Mouse (Mus musculus): ENCODE measurements at regions not wholly inside any gene's neighbourhood (a gene's known extent, or its start where the extent isn't known, plus 50 kb on each side); places are given as distances from the start of the nearest gene placed in this dataset.

DNA sequence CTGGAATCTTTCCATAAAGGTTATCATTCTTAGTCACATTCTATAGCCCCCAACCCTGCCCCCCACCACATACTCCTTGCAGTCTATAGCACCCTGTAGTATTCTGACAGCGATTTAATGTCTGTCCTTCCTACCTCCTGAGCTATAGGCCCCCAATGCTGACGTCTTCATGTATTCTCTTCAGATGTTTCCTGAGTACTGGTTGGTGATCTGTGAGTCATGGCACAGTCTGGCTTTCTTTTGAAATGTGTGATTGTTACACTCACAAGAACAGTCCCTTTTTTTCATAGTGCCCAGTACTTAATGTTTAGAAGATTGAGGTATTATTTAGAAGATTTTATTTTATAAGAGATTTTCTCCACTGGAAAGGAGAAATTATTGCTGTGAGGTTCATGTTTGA lies 634.6 kb upstream of the Zeb2 start:
- no peak for DNase-seq (ENCODE audit: low spot score)

- DNase-seq (ENCODE audit: low spot score): no peak
These were observed 632.2 kb upstream of the Zeb2 start for GRCm38 (mm10) chr2:45749379-45749778.

DNA sequence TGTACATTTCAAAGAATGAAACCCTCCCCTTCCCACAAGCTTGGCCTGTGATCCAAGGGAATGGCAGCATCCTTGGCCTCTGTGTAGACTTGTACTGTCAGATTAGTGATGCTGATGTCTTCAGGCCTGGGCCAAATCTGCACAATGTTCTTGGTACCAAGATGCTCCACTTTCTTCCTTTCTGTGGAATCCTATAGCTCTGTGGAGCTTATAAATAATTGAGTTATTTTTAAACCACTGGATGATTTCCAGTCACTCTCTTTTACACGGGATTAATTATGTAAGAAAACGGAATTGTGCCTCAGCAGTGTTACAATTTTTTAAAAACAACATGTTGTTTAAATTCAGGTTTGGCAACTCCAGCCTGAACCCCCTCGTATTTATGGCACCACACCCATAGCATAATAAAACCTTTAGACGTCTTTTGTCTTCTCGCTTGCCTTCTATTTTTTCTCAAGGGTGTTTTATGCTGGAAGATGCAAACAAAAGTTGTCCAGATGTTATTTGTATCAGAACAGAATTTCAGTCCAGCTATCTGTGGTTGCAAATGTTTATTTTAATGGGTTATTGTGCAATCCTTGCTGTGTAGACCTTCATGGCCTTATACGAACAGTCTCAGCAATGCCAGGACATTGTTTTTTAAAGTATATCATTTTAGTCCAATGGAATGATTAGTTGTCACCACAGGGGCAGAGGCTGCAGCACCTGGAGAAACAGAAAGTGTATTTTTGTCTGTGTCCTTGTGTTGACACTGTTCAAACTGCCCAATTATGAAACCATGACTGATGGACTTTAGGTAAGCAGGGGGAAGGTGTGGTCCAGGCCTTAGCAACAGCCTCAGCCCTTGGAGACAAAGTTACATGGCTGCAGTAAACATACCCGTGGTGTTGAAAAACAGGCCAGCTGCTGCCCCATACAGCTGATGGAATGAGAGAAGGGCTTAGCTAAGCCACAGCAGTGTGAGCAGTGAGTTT lies 630.4 kb upstream of the Zeb2 start:
- DNase-seq (ENCODE audit: low spot score): no peak

GRCm38 (mm10) chr2:45746606-45747005 lies 629.4 kb upstream of the Zeb2 start:
- DNase-seq (ENCODE audit: low spot score): no peak

- DNase-seq (ENCODE audit: low spot score): no peak
These were observed 619.1 kb upstream of the Zeb2 start for GRCm38 (mm10) chr2:45736278-45736677.

GRCm38 (mm10) chr2:45713997-45714396 lies 596.8 kb upstream of the Zeb2 start:
- no peak for DNase-seq (ENCODE audit: low spot score)

- DNase-seq (ENCODE audit: low spot score): no peak
These were observed 589.8 kb upstream of the Zeb2 start for GRCm38 (mm10) chr2:45707026-45707425.

GRCm38 (mm10) chr2:45702511-45702910 lies 585.3 kb upstream of the Zeb2 start:
- DNase-seq (ENCODE audit: low spot score): no peak

- no peak for DNase-seq (ENCODE audit: low spot score)
These were observed 583.4 kb upstream of the Zeb2 start for GRCm38 (mm10) chr2:45700578-45700977.

DNA sequence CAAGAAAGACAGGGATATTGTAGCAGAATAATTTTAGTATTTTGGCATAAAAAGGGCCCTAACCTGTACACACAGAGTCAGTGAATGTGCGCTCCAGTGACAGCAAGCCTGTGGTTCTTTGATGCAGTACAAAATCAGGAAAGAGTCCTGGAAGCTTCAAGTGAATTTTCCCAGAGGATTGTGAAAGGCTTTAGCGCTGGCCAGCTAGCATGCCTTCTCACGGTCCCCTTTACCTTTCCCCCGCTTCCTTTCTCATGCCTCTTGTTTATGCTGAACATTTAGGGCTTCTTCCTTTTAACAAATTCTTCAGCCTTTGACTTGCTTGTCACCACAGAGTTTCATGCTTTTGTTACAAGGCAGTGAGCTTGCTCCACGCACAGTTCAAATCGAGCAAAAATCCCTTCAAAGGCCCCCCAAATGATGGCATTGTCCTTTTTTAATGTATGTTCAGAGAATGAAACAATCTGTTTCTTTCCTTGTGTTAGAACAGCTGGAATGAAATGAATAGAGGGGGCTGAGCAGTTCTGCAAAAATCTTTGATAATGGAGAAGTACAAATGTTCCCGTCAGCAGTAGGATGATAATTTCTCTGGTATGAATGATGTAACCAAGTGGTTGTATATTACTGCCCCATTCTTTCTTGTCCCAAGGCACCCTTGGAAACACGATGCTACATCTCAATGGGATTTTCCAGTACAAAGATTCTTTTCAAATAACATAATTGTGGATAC lies 576.3 kb upstream of the Zeb2 start:
- DNase-seq (ENCODE audit: low spot score): no peak

- DNase-seq (ENCODE audit: low spot score): no peak
These were observed 575.6 kb upstream of the Zeb2 start for GRCm38 (mm10) chr2:45692819-45693218.

GRCm38 (mm10) chr2:45688996-45689395 lies 571.8 kb upstream of the Zeb2 start:
- DNase-seq (ENCODE audit: low spot score): no peak

GRCm38 (mm10) chr2:45681251-45681650 lies 564.1 kb upstream of the Zeb2 start:
- DNase-seq (ENCODE audit: low spot score): no peak

DNA sequence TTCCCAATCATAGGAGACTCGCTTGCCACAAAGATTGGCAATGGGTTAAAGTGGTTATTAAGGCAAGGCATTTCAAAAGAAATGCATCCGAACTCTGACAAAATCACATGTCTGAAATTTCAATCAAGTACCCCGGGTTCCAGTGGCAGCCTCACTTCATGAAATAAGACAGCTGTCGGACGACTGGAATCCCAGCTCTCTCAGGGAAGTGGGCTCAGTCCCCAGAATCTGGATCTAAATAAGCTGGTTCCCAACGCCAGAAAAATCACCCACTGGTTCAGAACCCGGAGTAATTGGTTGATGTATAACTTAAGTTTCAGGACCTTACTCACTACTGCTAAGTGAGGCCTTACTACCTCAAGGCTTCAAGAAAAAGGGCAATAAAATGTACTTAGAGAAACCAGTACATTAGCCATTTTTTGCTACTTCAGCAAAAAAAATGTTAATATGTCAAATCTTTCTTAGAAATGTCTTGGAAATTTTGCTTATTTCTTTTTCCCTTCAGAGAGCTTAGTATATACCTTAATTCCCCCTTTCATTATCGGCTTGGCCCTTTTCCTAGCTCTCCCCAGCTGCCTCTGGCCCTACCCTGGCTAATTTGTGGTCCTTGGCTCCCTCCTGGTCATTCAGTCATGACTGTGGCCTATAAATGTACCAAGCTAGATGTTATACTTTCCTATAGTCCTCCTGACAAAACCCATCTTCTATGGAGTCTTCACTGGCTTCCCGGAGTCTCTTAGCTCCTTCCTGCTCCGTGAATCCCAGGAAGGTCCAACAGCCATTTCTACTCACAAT lies 562.1 kb upstream of the Zeb2 start:
- no peak for DNase-seq (ENCODE audit: low spot score)

DNA sequence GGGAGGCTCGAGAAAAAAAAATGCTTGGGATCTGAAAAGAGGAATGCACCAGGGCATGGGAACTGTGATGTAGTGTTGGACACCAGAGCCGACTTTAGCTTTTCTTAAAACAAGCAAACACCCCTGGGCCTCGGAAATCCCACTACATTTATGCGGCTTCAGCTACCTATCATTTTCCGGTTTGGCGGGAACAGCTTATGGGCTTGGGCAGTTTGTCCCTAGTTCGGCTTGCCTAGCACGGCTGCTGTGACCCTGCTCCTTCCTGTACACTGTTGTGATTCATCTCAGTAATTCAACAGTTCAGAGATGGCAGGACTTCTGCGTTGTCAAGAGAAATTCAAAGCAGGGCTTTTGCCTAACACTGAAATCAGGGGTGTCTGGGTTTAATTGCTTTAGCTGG lies 561.5 kb upstream of the Zeb2 start:
- DNase-seq (ENCODE audit: low spot score): no peak

DNA sequence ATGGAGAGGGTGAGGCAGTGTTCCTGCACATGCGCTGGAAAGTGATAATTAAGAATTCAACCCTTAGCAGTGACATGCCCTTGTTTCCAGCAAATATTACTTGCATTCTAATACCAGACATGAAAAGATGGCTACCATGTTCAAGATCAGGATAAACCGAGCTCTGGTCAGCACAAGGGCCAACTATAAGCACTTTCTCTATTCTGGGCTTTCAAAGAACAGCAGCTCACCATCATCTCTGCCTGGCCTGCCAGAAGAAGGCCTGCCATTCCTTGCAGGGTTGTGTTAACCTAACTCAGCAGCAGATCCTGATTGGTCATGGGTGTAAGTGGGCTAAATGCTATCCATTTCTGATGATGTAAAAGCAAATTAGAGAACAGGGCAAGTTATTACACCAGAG lies 558.6 kb upstream of the Zeb2 start:
- no peak for DNase-seq (ENCODE audit: low spot score)

- DNase-seq (ENCODE audit: low spot score): no peak
These were observed 538.8 kb upstream of the Zeb2 start for GRCm38 (mm10) chr2:45656011-45656410.

- DNase-seq (ENCODE audit: low spot score): no peak
These were observed 537.5 kb upstream of the Zeb2 start for GRCm38 (mm10) chr2:45654693-45655092.

GRCm38 (mm10) chr2:45652977-45653376 lies 535.8 kb upstream of the Zeb2 start:
- DNase-seq (ENCODE audit: low spot score): no peak

DNA sequence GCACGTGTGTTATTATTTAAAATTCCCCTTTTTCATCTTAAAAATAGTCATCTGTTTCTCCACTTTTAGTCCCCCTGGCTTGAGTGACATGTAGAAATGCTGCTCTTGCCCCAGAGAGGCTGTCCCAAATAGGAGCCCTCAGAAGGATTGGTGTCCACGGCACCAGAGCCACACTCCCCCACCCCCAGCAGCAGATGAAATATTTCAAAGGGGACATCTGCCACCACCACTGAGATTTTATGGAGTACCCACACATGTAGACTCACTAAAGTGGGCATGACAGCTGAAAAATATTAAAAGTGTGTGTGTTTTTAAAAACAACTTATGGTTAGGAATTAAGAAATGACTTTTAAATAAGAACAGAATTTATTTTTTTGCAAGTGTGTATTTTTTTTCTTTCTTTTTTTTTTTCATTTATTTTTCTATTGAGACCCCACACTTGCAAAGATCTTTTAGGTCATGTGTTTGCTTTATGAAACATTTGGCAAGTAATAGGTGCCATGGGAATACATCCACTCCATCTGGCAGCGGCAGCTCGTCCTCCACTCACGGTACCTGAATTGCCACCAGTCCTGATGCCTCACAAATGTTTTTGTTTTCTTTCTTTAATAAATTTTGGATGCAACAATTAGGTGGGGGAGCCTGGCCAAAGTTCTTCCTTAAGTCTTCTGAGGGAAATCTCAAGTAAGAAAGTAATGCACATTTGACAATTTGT lies 533.2 kb upstream of the Zeb2 start:
- no peak for DNase-seq (ENCODE audit: low spot score)

DNA sequence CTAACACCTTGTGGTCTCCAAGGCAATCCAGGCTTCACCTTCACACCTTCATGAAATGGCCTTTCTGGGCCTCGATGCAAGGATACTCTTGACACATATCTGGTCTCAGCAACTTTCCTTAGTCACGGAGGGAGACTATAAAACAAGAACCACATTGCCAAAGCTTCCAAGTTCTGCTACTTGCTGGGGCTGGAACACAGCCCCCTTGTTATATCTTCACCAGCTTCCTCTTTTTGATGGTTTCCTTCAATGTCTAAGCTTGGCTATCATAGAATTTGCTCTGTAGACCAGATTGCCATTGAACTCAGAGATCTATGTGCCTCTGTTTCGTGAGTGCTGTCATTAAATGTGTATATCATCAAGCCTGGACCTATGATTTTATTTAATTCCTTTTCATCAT lies 530.7 kb upstream of the Zeb2 start:
- no peak for DNase-seq (ENCODE audit: low spot score)

DNA sequence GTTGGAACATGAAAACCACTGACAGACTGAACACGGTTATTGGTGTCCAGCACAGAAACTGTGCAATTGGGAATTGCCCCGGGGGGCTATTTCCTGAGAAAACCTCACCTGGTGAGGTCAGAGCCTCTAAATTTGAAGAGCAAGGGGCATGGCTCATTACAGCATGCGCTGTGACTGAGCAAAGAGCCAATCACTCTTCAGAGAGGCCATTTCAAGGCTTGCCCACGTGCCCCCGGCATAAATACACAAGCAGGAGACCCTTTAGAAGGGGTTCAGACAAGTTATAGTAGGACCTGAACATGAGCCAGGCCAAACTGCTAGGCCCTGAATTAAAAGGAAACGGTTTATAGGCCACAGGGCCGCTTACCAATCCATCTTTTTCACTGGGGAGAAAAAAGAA lies 512.9 kb upstream of the Zeb2 start:
- DNase-seq (ENCODE audit: low spot score): no peak
